Mouse (Mus musculus) cortical plate, adult 2 months (tissue): ENCODE results near the gene Rbm44.

Experiments used
- CTCF ChIP-seq: fragments of 200-500 bp; IDR thresholded peaks from 2 replicates; pipeline ENCODE4 v1.5.1; 2011; ENCODE audit warnings: mild to moderate bottlenecking, control low read depth, low read length; ENCODE audit not compliant: insufficient read depth; ENCODE audit errors: extremely low read depth
- POLR2A ChIP-seq: fragments of 200-500 bp; IDR thresholded peaks from 2 replicates; pipeline ENCODE4 v1.6.1; 2011; ENCODE audit warnings: mild to moderate bottlenecking, low read length, control low read depth; ENCODE audit not compliant: insufficient read depth; ENCODE audit errors: extremely low read depth

DNA sequence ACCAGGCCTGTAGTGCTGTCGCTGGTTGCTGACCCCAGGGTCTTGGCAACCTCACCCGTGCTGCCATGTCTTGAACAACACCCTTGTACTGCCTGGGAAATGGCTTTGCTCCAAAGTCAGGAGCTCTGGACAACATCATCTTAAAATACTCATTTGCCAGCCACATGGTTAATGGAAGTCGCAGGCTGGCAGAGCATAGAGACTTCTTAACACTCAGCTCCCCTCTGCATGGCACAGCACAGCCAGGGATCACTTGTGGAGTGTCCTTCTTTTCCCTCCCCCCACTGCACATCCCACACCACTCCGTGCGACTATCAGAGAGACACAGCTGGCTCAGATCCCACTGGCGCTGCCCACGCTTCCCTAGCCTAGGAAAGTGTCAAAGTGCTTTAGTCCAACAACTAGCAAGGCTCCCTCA, 66.7 kb downstream of the Rbm44 start:
- TF ChIP-seq CTCF (no peak), POLR2A (no peak)
